Mouse (Mus musculus) erythroblast, embryonic 14.5 days (primary cell): ENCODE measurements around the gene Taf8. TPM values are rescaled to one million over a fixed set of nuclear protein-coding genes. Genes with fewer than 3 reads are reported as not detected.

Experiments
- H3K27me3 ChIP-seq: 2 replicates; pipeline ENCODE4 v1.6.1; 2012; ENCODE audit warnings: inconsistent platforms; ENCODE audit not compliant: control insufficient read depth
- H3K36me3 ChIP-seq: 2 replicates; pipeline ENCODE4 v1.6.1; 2012; ENCODE audit warnings: mild to moderate bottlenecking, inconsistent platforms; ENCODE audit not compliant: control insufficient read depth
- H3K4me1 ChIP-seq: 2 replicates; pipeline ENCODE4 v1.6.1; 2012; ENCODE audit warnings: inconsistent platforms; ENCODE audit not compliant: control insufficient read depth
- H3K4me3 ChIP-seq: replicated peaks from 2 replicates; pipeline ENCODE3; 2012; ENCODE audit warnings: moderate library complexity, mild to moderate bottlenecking, inconsistent platforms
- H3K9me3 ChIP-seq: 2 replicates; pipeline ENCODE4 v1.6.1; 2012; ENCODE audit warnings: low read length, inconsistent platforms, mixed read lengths; ENCODE audit not compliant: control insufficient read depth
- GATA1 ChIP-seq: IDR thresholded peaks from 2 replicates; pipeline ENCODE4 v1.6.1; 2012; ENCODE audit warnings: low read length, inconsistent platforms, mixed read lengths
- TAL1 ChIP-seq: IDR thresholded peaks from 3 replicates; pipeline ENCODE4 v1.6.1; 2012; ENCODE audit warnings: low read length, inconsistent platforms, mixed read lengths
- polyA plus RNA-seq: library from polyadenylated mRNA; stranded (reverse); fragments of >175 nt; gene quantifications from 2 replicates; pipeline ENCODE4 v1.2.3, GENCODE M21; 2012

Gene Taf8
- polyA plus RNA-seq, 1 experiment = 4.3 TPM

DNA sequence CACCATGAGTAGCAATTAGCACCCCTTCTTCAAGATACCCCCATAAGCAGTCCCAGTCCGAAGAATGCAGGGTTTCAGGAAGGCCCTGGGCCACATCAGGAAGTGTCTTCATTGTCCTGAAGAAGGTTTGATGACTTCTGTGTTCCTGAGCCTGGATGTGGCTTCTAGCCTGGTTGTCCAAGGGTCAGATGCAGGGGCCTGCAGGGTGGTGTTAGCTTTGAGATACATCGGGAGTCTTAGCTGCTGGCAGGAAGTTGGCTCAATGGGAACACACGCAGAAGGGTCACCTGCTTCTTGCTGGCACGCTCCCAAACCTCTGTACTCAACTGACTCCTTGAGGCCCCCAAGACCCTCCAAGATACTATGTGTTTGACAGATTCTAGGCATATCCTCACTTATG is 20.4 kb upstream of the Taf8 start:
- Histone ChIP-seq H3K36me3 (peaks cover 14% of the 10 kb centered on the region), H3K4me1 (peaks cover 87% of the 10 kb centered on the region), H3K27me3 (no peaks in the 10 kb centered on the region), H3K4me3 (peak overlapping the region; percentile 62), H3K9me3 (no peaks in the 10 kb centered on the region)
- TF ChIP-seq GATA1 (no peak), TAL1 (no peak)

DNA sequence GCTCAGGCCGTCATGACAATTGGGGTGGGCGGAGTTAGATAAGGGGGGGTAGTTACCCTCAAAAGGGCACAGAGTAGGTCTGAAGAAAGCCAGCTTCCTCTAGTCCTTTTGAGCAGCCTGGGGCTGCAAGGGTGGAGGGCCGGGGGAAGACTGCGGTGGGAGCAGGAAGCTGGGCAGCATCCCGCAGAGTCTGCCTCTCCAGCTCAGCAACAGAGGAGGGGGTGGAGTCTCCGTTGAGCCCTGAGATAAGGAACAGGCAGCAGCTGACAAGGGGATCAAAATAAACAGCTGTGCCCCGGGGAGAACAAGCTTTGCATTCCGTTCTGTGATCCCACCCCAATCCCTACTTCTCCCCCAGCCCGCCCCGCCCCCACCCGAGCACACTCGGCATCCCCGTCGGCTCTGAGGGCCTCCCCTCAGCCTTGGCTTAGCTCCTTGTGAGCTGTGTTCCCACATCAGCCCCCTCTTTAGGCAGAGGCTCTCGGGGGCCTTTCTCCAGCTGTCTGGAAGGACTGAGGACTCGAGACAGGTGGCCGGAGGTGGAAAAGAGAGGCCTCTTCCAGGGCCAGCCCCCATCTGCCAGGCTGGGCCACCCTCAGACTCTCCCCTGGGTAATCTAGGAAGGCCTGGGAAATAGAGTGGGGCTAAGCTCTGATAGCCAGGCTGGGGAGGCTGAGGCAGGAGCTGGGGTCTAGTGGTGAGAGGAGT is 19.6 kb upstream of the Taf8 start:
- H3K36me3 ChIP-seq = peaks cover 11% of the 10 kb centered on the region
- TF ChIP-seq TAL1 (peak; percentile 49), GATA1 (peak; percentile 89)

DNA sequence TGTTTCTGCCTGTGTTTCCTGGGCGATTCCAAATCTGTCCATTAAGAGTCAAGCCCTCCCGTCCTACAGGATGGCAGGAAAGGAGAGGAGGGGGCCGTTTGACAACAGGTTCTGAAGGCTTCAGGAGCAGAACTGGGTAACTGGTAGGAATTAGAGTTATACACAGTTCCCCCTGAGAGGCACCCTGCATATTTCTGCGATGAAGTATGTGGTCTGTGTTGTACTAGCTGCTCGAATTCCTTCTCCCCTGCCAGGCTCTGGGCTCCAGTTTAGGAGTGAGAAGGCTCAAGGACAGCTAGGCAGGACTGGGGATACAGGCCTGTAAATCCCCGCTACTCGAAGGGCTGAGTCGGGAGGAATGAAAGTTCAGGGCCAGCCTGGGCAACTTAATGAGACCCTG is 16.1 kb upstream of the Taf8 start:
- peaks cover 3% of the 10 kb centered on the region for H3K9me3 ChIP-seq
- H3K4me3 ChIP-seq = no peak overlapping the region
- peaks cover 82% of the 10 kb centered on the region for H3K4me1 ChIP-seq
- H3K27me3 ChIP-seq = no peaks in the 10 kb centered on the region
- TF ChIP-seq TAL1 (no peak), GATA1 (no peak)
- peaks cover 14% of the 10 kb centered on the region for H3K36me3 ChIP-seq

More for the DNA sequence above, 19.6 kb upstream of the Taf8 start:
- H3K9me3 ChIP-seq = no peaks in the 10 kb centered on the region
- no peaks in the 10 kb centered on the region for H3K27me3 ChIP-seq
- peak overlapping the region; percentile 62 for H3K4me3 ChIP-seq
- H3K4me1 ChIP-seq = peaks cover 84% of the 10 kb centered on the region

DNA sequence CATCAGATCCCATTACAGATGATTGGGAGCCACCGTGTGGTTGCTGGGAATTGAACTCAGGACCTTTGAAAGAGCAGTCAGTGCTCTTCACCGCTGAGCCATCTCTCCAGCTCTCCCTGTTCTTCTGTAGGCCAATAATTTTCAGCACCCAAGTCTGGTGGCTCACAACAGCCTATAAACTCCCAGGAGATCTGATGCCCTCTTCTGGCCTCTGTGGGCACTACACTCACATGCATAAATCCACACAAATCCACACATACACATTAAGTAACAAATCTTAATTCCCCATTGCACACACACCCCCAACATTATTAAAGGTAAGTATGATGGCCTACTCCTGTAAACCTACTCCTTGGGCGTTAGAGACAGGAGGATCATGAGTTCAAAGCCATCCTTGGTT is 14.1 kb upstream of the Taf8 start:
- Histone ChIP-seq H3K27me3 (no peaks in the 10 kb centered on the region), H3K4me3 (no peak overlapping the region), H3K4me1 (peaks cover 82% of the 10 kb centered on the region), H3K36me3 (peaks cover 14% of the 10 kb centered on the region), H3K9me3 (peaks cover 3% of the 10 kb centered on the region)
- TF ChIP-seq TAL1 (no peak), GATA1 (no peak)

DNA sequence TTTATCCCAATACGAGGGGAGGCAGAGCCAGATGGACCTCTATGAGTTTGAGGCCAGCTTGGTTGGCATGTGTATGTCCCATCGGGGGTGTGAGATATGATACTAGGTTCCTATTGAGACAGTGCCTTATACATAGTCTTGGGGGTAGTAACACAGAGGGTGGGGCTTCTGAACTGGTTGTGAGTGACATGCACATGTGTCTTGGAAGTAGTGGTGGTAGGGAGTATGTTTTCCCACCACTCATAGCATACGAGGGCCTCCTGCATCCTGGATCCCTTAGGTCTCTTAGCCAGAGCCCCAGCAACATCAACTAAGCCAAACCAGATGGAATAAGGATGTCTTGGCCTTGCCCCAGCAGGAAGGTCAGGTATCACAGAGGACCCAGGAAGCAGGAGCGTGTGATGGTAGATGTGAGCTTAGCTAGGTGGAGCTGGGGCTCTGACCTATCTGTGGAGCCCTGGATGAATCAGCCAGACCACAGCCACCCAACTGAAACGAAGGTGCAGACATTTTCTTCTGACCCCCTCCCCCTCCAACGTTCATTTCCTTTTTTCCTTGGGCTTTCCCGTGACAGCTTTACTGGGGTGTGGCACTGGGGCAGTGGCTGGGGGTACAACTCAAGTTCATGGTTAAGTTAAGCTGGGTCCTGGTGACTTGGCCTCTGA is 13.2 kb upstream of the Taf8 start:
- Histone ChIP-seq H3K27me3 (no peaks in the 10 kb centered on the region), H3K36me3 (peaks cover 13% of the 10 kb centered on the region), H3K4me3 (no peak overlapping the region), H3K9me3 (peaks cover 3% of the 10 kb centered on the region), H3K4me1 (peaks cover 82% of the 10 kb centered on the region)
- no peak for TF ChIP-seq GATA1
- no peak for TF ChIP-seq TAL1

DNA sequence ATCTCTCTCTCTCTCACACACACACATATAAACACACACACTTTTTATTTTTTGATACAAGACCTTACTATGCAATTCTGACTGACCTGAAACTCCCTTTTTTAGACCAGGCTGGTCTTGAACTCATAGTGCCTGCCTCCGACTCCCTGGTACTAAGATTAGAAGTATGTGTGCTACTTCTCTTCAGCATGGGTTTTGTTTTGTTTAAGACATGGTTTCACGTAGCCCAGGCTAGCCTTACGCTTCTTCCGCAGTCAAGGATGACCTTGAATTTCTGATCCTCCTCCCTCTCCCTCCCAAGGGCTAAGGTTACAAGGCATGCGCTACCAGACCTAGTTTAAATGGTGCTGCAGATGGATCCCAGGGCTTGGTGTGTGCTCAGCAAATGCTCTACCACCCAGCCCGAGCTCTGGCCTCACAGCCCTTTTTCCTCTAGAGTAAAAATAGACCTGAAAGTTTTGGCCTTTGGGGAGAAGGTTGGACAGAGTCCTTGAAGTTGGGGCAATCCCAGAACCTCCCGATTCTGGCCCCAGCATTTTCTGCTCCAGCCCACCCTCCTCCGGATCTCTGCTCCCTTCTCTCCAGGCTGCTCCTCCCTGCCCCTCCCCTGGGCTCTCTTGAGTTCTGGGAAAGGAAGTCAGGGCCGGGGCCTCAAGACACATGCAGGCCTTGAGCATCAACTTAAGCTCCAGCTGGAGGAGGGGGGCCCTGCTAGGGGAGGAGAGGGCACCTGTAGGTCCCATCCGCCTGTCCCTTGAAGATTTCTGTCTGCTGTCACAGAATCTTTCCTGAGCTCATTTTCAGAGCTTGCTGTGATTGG is 11.1 kb upstream of the Taf8 start:
- Histone ChIP-seq H3K4me3 (no peak overlapping the region), H3K27me3 (no peaks in the 10 kb centered on the region), H3K9me3 (peaks cover 3% of the 10 kb centered on the region), H3K36me3 (peaks cover 12% of the 10 kb centered on the region), H3K4me1 (peaks cover 79% of the 10 kb centered on the region)
- TF ChIP-seq GATA1 (no peak), TAL1 (no peak)

DNA sequence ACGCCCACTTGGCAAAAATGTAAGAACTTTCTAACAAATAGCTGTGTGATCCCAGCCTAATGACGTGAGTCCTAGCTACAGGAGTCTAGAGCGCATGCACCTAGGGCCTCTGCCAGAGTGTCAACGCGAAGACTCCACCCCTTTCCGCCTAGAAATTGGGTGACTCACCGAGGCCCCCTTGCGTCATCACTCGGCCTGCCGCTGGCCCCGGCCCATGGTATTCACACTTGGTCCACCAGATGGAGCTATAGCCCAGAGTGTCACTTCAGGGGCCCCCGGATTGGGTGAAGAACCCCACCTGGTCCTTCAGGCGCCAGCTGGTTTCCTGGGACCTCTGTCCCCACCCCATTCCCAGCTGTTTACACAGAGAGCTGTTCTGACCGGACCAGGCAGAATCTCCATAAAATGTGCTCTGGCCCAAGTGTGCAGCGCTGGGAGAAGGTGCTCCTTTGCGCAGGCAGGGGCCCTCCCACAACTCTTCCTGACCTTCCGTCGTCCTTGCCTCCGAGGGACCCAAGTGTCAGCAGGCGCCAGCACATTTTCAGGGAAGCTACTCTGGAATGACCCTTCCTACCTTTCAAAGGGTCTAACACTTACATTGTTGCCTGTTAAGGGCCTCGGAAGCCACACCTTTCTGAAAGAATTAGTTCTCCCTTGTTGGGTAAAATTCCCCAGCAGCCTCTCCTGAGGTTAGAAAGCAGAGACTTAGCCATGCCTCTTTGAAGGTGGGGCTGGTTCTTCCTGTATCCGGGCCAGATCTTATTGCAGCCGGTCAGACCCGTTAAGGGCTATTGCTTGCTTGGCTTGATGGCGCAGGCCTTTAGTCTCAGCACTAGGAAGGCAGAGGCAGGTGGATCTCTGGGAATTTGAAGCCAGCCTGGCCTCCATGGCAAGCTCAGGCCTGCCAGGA is 9.3 kb upstream of the Taf8 start:
- Histone ChIP-seq H3K27me3 (no peaks in the 10 kb centered on the region), H3K4me3 (peak overlapping the region; percentile 71), H3K4me1 (peaks cover 83% of the 10 kb centered on the region), H3K9me3 (peaks cover 2% of the 10 kb centered on the region), H3K36me3 (peaks cover 13% of the 10 kb centered on the region)
- TF ChIP-seq GATA1 = peak; percentile 61; the same call in 1 of the 2 replicates
- no peak for TF ChIP-seq TAL1

DNA sequence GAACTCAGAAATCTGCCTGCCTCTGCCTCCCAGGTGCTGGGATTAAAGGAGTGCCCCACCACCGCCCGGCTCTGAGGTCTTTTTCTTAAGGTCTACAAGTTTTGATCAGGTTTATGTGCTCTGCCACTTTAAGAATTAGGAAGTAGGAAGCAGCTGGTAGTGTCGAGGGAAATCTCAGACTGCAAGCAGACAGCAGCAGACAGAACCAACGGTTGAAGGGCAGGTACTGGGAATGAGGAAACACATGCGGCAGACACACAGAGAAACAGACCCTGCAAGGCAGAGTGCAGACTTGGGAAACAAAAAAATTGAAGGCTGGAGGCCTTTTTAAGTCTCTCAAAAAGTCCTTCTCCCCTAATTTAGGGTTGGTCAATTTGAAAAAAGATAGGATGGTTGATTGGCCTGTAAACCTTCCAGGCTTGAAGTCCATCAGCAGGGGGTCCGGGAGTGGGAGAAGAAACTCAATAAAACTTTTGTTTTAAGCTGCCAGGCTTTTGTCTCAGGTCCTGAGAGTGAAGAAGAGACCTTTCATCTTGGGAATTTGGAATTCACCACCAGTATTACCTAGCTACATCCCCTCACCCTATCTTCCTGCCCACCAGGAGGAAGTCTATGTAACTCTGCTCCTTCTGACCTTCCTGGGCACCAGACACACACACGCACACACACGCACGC is 7.1 kb upstream of the Taf8 start:
- no peaks in the 10 kb centered on the region for H3K9me3 ChIP-seq
- peaks cover 90% of the 10 kb centered on the region for H3K4me1 ChIP-seq
- no peaks in the 10 kb centered on the region for H3K27me3 ChIP-seq
- H3K4me3 ChIP-seq = no peak overlapping the region
- TF ChIP-seq GATA1 = no peak
- TF ChIP-seq TAL1 = no peak
- H3K36me3 ChIP-seq = peaks cover 7% of the 10 kb centered on the region
